Comparison of ENCODE assay signal across 29 mouse cellular contexts in genomic region chr5:47837998-47838397, GRCm38 (mm10).
"Had no signal": no experiment of that assay in that cellular context is flagged by ENCODE, and none has a peak within 500 bp of the region (broad histone marks: within the 10 kb centered on the region; RNA-seq: fewer than 3 reads in every experiment).

No protein-coding gene starts in this region.

- H3K27ac ChIP-seq: gastrocnemius, adult 2 months; heart, embryonic 10.5 days; hindbrain, embryonic 10.5 days; hindbrain, embryonic 12.5 days; hindbrain, embryonic 14.5 days; intestine, embryonic 15.5 days; layer of hippocampus, adult 2 months; left cerebral cortex, adult 2 months; limb, embryonic 10.5 days; limb, embryonic 12.5 days; liver, embryonic 13.5 days; liver, embryonic 15.5 days had no signal

- H3K36me3 ChIP-seq: heart, embryonic 10.5 days; heart, embryonic 12.5 days; hindbrain, embryonic 10.5 days; hindbrain, embryonic 12.5 days; intestine, embryonic 15.5 days; limb, embryonic 10.5 days; limb, embryonic 12.5 days; liver, embryonic 13.5 days; liver, embryonic 15.5 days had no signal

- DNase-seq: gastrocnemius, adult 2 months; gastrocnemius, postnatal 10 days; gastrocnemius, postnatal 25 days; heart, adult 18-20 months; heart, postnatal 10 days; heart, postnatal 4 days; kidney, adult 18-20 months; kidney, adult 8-10 months; kidney, postnatal 10 days; kidney, postnatal 25 days; kidney, postnatal 4 days; liver; liver, embryonic 13.5 days; liver, postnatal 0 days had no signal

- H3K4me2 ChIP-seq: heart, embryonic 12.5 days; hindbrain, embryonic 12.5 days; hindbrain, embryonic 14.5 days; intestine, embryonic 15.5 days; limb, embryonic 12.5 days; liver, embryonic 11.5 days; liver, embryonic 13.5 days; liver, embryonic 15.5 days had no signal

- ATAC-seq: hindbrain, embryonic 16.5 days; inflammation-experienced regulatory T-cells, adult 6 months; intestine, embryonic 15.5 days; intestine, postnatal 0 days; liver, postnatal 0 days had no signal

- H3K9me3 ChIP-seq: hindbrain, embryonic 10.5 days; hindbrain, embryonic 12.5 days; intestine, embryonic 15.5 days; limb, embryonic 10.5 days; liver, embryonic 13.5 days; liver, embryonic 15.5 days had no signal

- H3K27me3 ChIP-seq: heart, embryonic 12.5 days; hindbrain, embryonic 12.5 days; intestine, embryonic 15.5 days; limb, embryonic 12.5 days; liver, embryonic 13.5 days; liver, embryonic 15.5 days had no signal

- H3K4me3 ChIP-seq: gastrocnemius, adult 2 months; heart, embryonic 10.5 days; heart, embryonic 12.5 days; hindbrain, embryonic 10.5 days; hindbrain, embryonic 12.5 days; intestine, embryonic 15.5 days; layer of hippocampus, adult 2 months; left cerebral cortex, adult 2 months; limb, embryonic 10.5 days; limb, embryonic 12.5 days; liver, embryonic 13.5 days; liver, embryonic 15.5 days had no signal

- H3K9ac ChIP-seq: heart, embryonic 12.5 days; hindbrain, embryonic 12.5 days; hindbrain, embryonic 14.5 days; intestine, embryonic 15.5 days; limb, embryonic 12.5 days; liver, embryonic 13.5 days; liver, embryonic 15.5 days; liver, postnatal 0 days had no signal

- H3K4me1 ChIP-seq: heart, embryonic 10.5 days; heart, embryonic 12.5 days; hindbrain, embryonic 10.5 days; hindbrain, embryonic 12.5 days; intestine, embryonic 15.5 days; limb, embryonic 10.5 days; limb, embryonic 12.5 days; liver, embryonic 13.5 days; liver, embryonic 15.5 days had no signal
